Mouse (Mus musculus): Measurements from ENCODE around the gene Cdc25b. TPM values are rescaled to one million over a fixed set of nuclear protein-coding genes. Genes with fewer than 3 reads are reported as not detected.
A peak's percentile ranks its signal among the peaks of the same experiment; 100 is the strongest.

The Cdc25b gene
- total RNA-seq, 2 experiments from 2014 or later = 0.78 to 0.95 TPM

DNA sequence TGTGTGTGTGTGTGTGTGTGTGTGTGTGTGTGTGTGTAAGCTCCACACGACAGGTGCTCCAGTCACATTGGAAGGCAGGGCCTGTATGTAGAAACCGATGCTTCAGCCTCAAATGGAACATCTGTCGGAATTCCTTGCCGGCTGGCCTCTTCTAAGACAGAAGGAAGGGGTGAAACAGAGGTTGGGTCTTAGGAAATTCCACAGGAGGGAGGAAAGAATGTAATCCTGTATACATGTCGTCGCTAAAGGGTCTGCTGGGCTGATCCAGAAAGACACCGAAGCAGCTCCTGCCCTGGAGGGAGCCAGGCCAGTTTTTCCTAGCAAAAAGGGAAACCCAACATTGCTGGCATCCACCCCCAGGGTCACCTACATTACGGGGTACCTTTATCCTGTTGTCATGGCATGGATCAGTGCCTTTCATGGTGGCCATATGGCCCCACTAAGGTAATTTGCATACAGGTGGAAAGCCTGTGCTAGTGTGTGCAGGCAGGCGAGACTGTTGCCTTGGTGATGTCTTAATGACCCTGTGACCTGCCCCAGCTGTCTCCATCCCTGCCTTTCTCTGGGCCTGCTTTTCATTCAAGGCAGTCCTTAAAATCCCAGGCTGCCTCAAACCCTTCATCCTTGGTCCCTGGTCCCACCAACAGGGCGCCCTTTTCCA, 3.7 kb downstream of the Cdc25b start:
- no peak for DNase-seq (ENCODE audit: low spot score)

DNA sequence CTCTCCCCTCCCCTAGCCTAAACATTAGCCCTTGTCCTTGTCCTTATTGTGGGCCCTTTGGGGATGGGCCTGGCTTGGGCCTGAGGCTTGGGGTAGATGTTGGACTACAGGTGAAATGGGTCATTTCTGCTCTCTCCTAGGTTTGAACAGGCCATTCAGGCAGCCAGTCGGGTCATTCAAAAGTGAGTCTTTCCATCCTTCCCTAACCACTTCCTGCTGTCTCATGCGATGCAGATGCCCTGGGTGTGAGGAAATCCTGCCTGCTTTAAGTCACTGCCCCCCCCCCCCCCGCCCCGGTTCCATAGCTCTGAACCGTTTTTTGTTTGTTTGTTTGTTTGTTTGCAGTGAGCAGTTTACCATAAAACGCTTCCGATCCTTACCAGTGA, 4.2 kb downstream of the Cdc25b start:
- no peak for DNase-seq (ENCODE audit: low spot score)

DNA sequence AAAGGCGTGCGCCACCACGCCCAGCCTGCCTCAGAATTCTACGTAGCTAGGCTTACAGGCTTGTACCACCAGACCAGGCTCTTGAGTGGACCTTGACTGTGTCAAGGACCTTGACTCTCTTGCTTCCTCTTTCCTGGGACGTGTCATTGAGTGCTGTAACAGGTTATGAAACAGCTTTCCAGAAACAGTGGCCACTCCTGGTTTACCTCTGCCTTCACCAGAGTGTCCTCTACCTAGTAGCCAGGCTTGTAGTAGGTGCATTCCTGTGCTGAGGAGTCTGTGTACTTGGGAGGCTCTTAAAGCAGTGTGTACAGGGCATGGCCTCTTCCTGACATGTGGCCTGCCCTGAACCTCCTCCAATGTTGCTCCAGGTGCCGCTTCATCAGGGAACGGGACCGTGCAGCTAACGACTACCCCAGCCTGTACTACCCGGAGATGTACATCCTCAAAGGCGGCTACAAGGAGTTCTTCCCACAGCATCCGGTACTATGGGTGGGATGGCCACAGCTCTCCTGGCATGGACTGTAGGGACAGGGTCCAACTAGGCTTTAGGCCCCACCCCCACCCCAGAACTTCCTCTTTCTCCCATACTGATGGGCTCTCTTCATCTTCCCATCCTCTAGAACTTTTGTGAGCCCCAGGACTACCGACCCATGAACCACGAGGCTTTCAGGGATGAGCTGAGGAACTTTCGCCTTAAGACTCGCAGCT, 10.0 kb downstream of the Cdc25b start:
- no peak for DNase-seq (ENCODE audit: low spot score)

DNA sequence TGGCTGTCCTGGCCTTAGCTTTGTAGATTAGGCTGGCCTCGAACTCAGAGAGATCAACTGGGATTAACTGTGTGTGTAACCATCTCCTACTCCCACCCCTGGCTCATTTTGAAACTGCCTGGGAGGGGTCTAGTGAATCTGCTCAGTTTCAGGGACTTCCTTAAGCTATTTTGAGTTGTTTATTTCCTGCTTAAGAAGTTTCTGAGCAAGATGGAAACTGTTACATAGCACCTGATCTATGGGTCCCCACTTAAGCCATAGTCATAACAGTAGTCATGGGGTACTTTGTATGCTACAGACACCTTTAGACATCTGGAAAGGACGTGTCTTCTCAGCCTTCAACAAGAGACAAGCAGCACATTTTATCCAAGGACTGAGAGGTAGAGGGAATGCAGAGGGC, 14.0 kb downstream of the Cdc25b start:
- DNase-seq (ENCODE audit: low spot score) = no peak

DNA sequence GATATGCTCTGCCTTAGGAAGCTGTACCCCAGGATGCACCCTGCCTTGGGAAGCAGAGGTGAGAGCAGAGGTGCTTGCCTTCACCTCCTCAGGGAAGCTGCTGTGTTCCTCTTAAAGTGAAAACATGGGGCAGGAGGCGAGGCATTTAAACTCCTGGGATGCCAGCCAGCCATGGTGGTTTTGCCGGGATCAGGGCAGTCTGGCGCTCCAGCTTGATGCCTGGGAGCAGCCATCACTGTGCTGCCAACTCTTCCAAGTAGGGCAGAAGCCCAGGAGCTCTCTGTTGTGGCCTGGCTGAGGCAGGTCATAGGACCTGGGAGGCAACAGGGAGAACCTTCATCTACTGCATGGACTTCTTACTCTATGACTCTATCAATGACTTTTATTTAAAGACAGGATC, 14.5 kb downstream of the Cdc25b start:
- DNase-seq (ENCODE audit: low spot score) = no peak

DNA sequence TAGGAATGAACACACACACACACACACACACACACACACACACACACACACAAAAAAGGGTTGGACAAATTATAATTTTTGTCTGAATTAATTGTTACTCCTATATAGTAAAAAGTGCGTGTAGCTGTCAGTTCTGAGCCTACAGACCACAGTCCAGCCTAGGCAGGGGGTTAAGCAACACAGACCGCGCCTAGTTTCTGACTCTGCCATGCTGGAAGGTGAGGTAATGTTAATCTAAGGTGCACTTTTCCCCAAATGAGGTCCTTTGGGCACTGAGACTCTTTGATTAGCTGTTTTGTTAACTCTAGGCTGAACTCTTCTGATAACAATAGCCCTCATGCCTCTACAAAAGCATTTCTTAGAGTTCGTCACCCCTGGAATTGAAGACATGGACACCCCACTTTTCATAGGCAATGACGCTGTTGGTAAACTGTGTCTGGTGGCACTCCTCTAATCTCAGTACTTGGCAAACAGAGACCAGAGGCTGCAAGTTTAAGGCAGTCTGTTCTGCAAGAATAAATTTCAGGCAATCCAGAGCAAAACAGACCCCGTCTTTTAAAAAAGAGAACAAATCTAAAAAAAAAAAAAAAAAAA, 17.2 kb downstream of the Cdc25b start:
- no peak for DNase-seq (ENCODE audit: low spot score)

DNA sequence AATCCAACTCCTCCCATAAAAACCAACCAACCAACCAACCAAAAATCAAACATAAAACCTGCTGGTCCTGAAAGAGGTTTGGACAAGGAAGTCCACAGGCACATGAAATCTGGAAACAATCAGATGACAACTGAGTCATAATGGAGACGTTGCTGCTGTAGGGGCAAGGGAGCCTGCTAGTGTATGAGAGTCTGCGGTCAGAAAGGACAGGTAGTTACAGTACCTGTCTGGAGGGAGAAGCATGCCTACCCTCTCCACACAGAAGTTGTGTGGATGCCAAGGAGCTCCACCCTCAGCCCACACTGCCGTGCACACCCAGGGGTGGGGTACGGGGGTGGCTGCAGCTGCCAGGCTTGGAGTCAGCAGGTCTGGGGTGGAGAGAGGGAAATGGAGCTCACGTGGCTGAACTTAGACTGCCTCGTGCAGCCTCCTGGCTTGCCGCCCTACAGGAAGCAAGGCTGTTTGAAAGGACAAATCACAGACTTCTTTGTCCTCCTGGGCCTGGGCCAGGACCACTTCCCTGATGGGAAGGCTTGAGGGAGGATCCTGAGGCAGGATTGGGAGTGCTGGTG, 17.7 kb downstream of the Cdc25b start:
- peak; percentile 95 for DNase-seq (ENCODE audit: low spot score)

DNA sequence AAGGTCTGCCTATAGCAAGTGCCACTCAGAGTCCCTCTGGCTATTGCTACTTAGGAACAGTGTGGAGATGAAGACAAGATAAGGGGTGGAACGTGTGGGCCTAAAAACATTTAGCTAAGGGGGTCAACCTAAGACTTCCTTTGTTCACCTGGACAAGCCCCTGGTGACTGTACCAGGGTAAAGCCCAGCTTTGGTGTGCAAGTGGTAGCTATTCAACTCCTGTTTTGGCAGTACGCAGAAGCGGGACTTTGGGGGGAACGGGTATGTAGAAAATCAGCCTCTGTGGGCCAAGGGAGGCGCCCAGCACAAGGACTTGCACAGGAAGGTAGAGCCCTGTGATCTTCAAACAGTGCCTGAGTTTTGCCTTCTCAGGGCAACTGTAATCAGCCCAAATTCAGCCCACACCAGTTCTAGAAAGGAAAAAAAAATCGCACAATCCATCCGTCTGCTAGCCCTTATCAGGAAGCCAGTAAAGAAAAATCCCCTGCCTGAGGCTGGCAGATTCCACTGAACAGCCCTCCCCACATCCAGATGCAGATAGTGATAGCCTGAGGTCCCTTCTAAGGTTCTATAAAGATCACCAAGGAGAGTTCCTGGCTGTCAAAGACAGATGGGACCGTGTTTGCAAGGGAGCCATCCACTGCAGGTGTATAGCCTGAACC, 18.9 kb downstream of the Cdc25b start:
- DNase-seq (ENCODE audit: low spot score) = no peak

DNA sequence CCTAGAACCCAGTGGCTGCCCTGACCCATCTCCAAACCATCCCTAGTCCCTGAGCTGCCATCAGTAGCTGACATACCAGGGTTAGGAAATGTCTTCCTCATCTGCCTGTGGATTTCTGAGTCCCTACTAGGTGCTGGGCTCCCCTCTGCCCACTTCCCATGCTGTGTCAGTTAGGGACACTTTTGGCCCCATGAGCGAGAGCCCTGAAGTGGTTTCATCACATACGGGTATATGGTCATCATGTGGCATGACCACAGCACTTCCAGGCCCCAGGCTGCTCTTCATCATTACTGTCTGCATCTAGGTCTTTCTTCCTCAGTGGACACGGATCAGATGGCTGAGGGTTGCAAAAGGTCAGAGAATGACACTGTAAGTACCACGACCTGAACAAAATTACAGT, 20.0 kb downstream of the Cdc25b start, which contains the start of gene Ap5s1:
TSS of gene Ap5s1 (plus strand) at position 301 of the 400 bp plus-strand sequence.
- DNase-seq (ENCODE audit: low spot score) = no peak

DNA sequence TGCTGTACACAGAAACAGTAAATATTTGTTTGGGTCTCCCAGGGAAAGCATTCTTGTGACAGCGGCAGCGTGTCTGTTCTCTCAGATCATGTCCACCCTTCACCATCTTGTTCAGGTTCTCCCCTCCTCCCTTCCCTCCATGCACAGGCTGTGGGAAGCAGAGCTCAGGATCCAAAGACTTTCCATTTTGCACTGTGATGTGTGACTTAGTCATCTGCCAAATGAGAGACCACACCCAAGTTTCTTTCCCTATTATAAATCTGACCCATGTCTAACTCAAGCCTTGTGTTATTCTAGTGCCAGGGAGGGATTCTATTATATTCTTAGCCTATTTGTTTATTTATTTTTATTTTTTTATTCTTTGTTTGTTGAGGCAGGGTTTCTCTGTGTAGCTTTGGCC, 21.6 kb downstream of the Cdc25b start:
- DNase-seq (ENCODE audit: low spot score) = no peak

DNA sequence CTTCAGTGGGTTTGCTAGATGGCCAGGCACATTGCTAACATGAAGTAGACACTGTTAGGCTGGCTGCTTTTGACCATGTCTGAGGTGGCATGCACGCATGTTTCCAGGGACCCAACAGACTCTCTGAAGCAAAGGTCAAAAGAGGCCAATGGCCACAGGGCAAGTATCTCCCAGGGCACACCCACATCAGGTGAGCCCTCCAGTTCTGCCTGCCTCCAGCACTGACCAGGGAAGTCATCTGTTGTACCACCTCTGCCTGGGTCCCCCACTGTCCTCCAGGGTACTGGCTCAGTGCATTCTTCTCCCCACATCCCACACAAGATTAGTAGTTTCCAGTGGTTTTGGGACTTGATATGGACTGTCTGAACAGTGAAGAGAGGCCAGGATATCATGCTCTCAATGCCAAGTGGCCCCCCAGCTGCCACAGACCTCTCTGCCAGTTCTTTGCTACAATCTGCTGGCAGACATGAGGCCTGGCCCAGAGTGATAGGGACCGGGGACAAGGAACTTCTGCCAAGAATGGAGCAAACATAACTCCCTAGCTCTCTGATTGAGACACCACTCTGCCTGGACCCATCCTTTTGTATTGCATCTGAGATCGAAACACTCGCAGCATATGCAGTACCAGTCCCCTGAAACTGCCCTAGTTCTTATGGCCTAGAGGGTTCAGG, 22.5 kb downstream of the Cdc25b start:
- no peak for DNase-seq (ENCODE audit: low spot score)

DNA sequence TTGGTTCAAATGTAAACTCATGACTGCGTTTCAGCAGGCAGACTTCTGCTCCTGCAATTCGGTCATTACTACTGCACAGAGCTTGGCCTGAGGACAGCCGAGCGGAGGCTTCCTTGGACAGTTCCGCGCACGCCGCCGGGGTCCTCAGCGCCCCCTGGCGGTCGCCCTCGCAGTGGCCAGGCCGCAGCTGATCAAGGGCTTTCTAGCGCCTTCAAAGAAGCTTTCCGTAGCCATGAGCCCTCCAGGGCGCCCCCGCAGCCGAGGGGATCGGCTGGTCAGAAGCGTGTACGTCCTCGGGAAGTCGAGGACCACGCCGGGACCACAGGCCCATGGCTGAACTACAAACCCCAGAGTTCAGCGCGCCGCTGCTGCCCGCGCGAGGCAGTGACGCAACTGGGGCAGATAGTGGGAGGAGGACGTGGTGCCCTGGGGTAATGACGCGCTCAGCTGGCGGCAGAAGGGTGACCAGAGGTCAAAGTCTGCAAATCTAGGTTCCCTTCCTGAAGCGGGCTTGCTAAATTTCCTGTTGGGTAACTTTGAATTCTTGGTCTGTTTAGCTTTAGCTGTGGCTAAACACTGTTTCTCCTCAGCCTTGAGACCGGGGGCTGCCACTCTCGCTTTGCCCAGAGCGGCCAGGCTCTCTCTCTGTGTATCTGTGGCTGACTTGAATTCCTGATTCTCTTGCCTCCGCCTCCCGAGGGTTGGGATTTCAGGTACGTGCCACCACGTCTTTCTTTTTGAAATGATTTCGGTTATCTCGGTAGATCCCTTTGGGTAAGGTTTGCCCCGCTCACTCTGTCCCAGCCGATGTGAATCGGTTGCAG, 23.4 kb downstream of the Cdc25b start:
- DNase-seq (ENCODE audit: low spot score) = peak; percentile 96

DNA sequence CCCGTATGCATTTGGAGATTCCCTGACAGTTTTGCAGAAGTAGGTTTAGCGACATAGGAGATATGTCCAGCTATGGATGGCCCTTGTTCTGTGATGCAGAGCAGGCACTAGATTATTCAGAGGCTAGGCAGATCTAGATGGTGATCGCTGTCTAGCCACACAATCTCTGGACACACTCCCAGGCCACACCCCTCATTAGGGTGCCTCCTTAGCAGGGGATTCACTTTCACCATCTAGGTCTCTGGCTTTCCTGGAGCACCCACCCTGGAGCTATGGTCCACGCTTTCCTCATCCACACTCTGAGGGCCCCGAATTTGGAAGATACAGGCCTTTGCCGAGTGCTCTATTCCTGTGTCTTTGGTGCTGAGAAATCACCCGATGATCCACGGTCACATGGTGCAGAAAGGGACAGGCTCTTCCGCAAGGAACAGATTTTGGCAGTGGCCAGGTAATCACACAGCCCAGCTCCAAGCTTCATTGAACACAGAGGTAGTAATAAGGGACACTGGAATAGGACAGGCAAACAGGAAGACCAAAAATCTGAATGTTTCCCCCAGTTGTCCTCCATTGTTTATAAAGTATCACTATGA, 24.4 kb downstream of the Cdc25b start:
- peak; percentile 43 for DNase-seq (ENCODE audit: low spot score)

DNA sequence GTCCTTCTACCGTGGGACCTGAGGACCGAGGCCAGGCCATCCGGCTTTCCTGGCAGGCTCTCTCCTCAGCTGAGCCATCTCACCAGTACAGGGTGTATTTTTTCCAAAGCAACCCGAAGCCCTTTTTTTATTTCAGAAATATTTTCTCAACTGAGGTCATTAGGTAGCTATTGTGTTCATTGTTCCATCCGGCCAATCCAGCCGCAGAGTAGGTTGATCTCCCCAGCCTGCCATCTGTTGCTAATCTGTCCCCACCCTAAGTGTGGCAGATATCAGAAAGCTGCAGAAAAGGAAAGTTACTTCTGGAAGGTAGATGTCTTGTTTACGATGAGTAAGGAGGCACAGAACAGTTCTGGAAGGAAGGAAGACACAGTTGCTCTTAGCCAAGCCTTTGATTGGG, 27.0 kb downstream of the Cdc25b start:
- DNase-seq (ENCODE audit: low spot score) = no peak

DNA sequence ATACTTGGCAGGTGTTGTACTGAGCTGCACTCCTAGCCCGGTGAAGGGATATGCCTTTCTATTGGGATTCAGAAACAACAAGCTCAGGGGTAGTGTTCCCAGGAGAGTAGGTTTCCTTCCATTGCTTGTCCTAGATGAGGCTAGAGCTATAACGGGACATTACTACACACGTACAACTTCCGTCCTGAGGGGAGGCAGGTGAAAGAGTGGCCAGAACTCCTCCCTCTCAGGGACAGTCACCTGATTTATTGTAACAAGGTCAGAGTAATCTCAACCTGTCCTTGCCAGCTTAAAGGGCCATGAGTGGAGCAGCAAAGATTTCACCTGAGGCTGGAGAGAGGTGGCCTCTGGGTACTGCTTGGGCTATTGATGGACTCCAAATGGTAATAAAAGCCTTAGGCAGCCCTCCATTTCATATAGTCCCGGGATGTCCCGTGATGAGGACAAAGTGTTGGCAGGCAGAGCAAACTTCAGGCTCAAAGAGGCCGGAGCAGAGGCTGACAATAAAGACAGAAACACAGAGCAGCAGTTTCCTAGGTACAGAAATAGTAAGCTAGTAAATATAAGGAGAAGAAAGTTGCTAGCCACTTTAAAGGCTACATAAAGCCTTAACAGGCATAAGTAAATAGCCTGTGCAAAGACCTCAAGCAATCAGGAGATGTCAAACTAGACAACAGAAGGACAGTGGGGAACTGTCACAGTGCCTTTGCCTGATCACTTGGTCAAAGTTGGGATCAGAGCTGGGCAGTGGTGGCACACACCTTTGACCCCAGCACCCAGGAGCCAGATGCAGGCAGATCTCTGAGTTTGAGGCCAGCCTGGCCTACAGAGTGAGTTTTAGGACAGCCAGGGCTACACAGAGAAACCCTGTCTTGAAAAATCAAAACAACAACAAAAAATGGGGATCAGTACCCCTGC, 29.5 kb downstream of the Cdc25b start:
- DNase-seq (ENCODE audit: low spot score) = peak; percentile 62

DNA sequence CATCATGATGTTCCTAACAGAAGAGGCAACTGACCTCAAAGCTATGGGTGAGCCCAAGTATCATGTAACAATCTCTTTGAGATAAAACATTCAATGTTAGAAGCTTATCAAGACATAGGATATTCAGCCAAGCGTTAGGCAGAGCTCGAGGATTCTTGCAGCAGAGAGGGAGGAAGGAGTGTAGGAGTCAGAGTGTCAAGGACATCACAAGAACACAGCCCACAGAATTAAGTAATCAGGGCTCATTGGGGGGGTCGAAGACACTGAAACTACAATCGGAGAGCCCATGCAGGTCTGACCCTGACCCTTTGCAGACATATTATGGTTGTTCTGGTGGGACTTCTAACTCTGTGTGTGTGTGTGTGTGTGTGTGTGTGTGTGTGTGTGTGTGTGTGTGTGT, 33.3 kb downstream of the Cdc25b start:
- DNase-seq (ENCODE audit: low spot score) = no peak

DNA sequence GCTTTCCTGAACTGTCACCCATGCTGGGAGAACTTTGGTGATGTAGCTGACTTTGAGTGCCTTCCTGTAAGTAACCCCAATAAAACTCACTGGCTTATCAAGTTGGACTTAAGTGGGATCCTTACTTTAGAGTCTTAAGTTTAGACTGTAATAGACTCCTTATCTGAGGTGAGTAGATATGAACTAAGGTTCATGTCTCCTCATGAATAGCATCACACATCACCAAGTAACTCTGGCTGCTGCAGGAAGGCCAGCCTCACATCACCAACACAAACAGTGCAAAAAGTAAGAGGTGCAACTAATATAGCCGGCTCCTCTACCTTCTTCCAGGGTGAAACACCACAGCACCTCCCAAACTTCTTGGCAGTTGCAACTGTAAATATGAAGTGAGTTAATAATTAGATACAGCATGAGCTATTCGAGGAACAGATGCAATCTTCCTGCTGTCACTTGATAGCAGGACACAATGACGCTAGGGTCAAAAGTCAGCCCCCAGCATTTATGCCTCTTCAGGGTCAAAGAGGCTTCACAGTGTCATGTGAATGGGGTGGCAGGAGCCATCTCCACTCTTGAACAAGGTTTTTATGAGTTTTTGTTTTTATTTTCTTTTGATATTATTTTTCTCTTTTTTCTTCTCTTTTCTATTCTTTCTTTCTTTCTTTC, 35.2 kb downstream of the Cdc25b start:
- DNase-seq (ENCODE audit: low spot score) = no peak

DNA sequence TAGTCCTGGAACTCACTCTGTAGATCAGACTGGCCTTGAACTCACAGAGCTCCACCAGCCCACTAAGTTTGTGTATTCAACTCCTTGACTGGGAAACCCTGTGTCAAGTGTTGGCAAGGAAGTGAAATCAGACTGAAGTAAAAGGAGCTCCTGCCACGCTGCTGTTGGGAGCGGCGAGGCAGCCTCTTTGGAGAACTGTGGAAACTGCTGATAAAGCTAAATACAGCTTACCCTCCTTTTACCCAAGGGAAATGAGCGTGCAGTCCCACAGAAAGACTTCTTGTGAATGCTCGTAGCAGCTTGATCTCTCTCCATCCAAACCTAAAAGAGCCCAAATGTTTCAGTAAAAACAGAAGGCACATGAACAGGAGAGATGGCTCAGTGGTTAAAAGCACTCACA, 35.8 kb downstream of the Cdc25b start:
- DNase-seq (ENCODE audit: low spot score) = no peak

DNA sequence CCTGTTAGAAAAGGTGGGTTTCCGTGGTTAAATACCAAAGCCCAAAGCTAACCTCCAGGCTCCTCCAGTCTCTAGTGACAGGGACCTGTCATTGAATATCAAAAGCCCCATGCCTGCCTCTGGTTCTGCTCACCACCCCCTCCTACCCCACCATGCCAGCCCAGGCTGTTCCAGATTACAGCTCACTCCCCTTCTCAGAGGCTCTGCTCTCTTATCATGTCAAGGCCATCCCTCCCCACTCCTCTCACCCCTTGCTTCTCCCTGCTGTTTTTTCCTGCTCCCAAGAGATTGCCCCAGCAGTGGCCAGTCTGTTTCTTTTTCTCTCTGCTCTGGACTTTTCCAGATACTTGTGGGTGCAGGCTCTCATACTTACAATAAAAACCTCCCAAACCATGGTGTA, 36.8 kb downstream of the Cdc25b start:
- no peak for DNase-seq (ENCODE audit: low spot score)
